Mouse (Mus musculus): ENCODE results near the gene Fads2.
"Not testable (repeated sequence)": the region's sequence is repeated elsewhere in the genome, so short reads cannot be mapped to it uniquely, and the experiment has no call there.

Fads2 gene

GRCm38 (mm10) chr19:10101341-10102053 is at the start of gene Fads2:
Gene Fads2, minus strand, starts transcription at chr19:10101746.
- DNase-seq, result peak; percentile 90

- no peak for DNase-seq
Observed at GRCm38 (mm10) chr19:10149189-10149588, 47.6 kb upstream of the Fads2 start.

- peak; percentile 28 for DNase-seq
Observed at GRCm38 (mm10) chr19:10148555-10148954, 47.0 kb upstream of the Fads2 start.

- DNase-seq, result no peak
Observed at GRCm38 (mm10) chr19:10144464-10144863, 42.9 kb upstream of the Fads2 start.

- no peak for DNase-seq
Observed at GRCm38 (mm10) chr19:10143667-10144066, 42.1 kb upstream of the Fads2 start.

- no peak for DNase-seq
Observed at GRCm38 (mm10) chr19:10139736-10140135, 38.2 kb upstream of the Fads2 start.

GRCm38 (mm10) chr19:10137423-10137822 is 35.9 kb upstream of the Fads2 start:
- DNase-seq, result peak; percentile 47

GRCm38 (mm10) chr19:10134692-10135091 is 33.1 kb upstream of the Fads2 start:
- DNase-seq, result peak; percentile 62

- not testable (repeated sequence) for DNase-seq
Observed at GRCm38 (mm10) chr19:10129547-10129946, 28.0 kb upstream of the Fads2 start.

GRCm38 (mm10) chr19:10126479-10127250 is 25.1 kb upstream of the Fads2 start:
- DNase-seq, result no peak

GRCm38 (mm10) chr19:10123892-10124634 is 22.5 kb upstream of the Fads2 start:
- no peak for DNase-seq

- DNase-seq, result no peak
Observed at GRCm38 (mm10) chr19:10122021-10122631, 20.6 kb upstream of the Fads2 start.

GRCm38 (mm10) chr19:10116641-10117040 is 15.1 kb upstream of the Fads2 start:
- DNase-seq, result no peak

- no peak for DNase-seq
Observed at GRCm38 (mm10) chr19:10115373-10116158, 14.0 kb upstream of the Fads2 start.

GRCm38 (mm10) chr19:10112956-10113355 is 11.4 kb upstream of the Fads2 start:
- DNase-seq, result no peak

- DNase-seq, result no peak
Observed at GRCm38 (mm10) chr19:10108666-10109065, 7.1 kb upstream of the Fads2 start.

- DNase-seq, result no peak
Observed at GRCm38 (mm10) chr19:10108129-10108528, 6.6 kb upstream of the Fads2 start.

GRCm38 (mm10) chr19:10107051-10107611 is 5.6 kb upstream of the Fads2 start:
- DNase-seq, result no peak

GRCm38 (mm10) chr19:10106634-10107033 is 5.1 kb upstream of the Fads2 start:
- no peak for DNase-seq

GRCm38 (mm10) chr19:10105034-10105493 is 3.5 kb upstream of the Fads2 start:
- no peak for DNase-seq

- DNase-seq, result no peak
Observed at GRCm38 (mm10) chr19:10104234-10104633, 2.7 kb upstream of the Fads2 start.
